Mouse (Mus musculus) lung, adult 2 months (tissue): ENCODE data around the gene Pnpo.
A peak's percentile ranks its signal among the peaks of the same experiment; 100 is the strongest.

Source experiments
- CTCF ChIP-seq: fragments of 200-500 bp; IDR thresholded peaks from 2 replicates; pipeline ENCODE4 v1.5.1; 2011; ENCODE audit warnings: mild to moderate bottlenecking, low read length, control low read depth; ENCODE audit not compliant: insufficient read depth
- POLR2A ChIP-seq: fragments of 200-500 bp; IDR thresholded peaks from 2 replicates; pipeline ENCODE4 v1.6.1; 2011; ENCODE audit warnings: low read depth, mild to moderate bottlenecking, control low read depth, low read length, borderline replicate concordance; ENCODE audit errors: extremely low read depth

- TF ChIP-seq CTCF, result no peak
- peak; percentile 78; the same call in 1 of the 2 replicates for TF ChIP-seq POLR2A
Observed at GRCm38 (mm10) chr11:96931327-96932062, 12.3 kb downstream of the Pnpo start.
